Mouse (Mus musculus): ENCODE results near the gene Mapk8ip3. TPM values are rescaled to one million over a fixed set of nuclear protein-coding genes. Genes with fewer than 3 reads are reported as not detected.

The Mapk8ip3 gene
- polyA plus RNA-seq, 1 experiment, result 51.7 TPM

GRCm38 (mm10) chr17:24848600-24849031 lies 88.2 kb downstream of the Mapk8ip3 start:
- TF ChIP-seq CTCF (IDR thresholded peaks at IDR 0.05; ENCODE audit: extremely low read depth, insufficient read length, insufficient replicate concordance, low read depth, low read length) (no peak), POLR2A (IDR thresholded peaks at IDR 0.05; ENCODE audit: low read depth, low read length) (no peak)
- peak overlapping the region; percentile 2; the same call in 1 of the 2 replicates for H3K4me3 ChIP-seq (ENCODE audit: low read depth, low read length)
- peaks cover 13% of the 10 kb centered on the region; the same call in 1 of the 2 replicates for H3K4me1 ChIP-seq (ENCODE audit: control insufficient read depth, insufficient read depth, insufficient read length, low read length)
- peaks cover 12% of the 10 kb centered on the region for H3K36me3 ChIP-seq (ENCODE audit: control insufficient read depth, insufficient read depth, low read length)
- H3K27me3 ChIP-seq (ENCODE audit: control insufficient read depth, insufficient read depth, low read length), result no peaks in the 10 kb centered on the region
- peak overlapping the region; percentile 96 for H3K27ac ChIP-seq (ENCODE audit: insufficient read depth, low read depth, low read length)

- H3K27ac ChIP-seq (ENCODE audit: insufficient read depth, low read depth, low read length), result peak overlapping the region; percentile 59; the same call in 1 of the 2 replicates
- H3K4me3 ChIP-seq (ENCODE audit: low read depth, low read length), result no peak overlapping the region
- TF ChIP-seq CTCF (IDR thresholded peaks at IDR 0.05; ENCODE audit: extremely low read depth, insufficient read length, insufficient replicate concordance, low read depth, low read length), result no peak
- no peak for TF ChIP-seq POLR2A (IDR thresholded peaks at IDR 0.05; ENCODE audit: low read depth, low read length)
- WGBS, result 29% methylated on average over 1 of the region's 1 CpGs
- no peaks in the 10 kb centered on the region for H3K27me3 ChIP-seq (ENCODE audit: control insufficient read depth, insufficient read depth, low read length)
- peaks cover 14% of the 10 kb centered on the region; the same call in 1 of the 2 replicates for H3K4me1 ChIP-seq (ENCODE audit: control insufficient read depth, insufficient read depth, insufficient read length, low read length)
- H3K36me3 ChIP-seq (ENCODE audit: control insufficient read depth, insufficient read depth, low read length), result 0 out of 2 replicates have a peak, but pooled peaks cover 1% of the 10 kb centered on the region
Observed at GRCm38 (mm10) chr17:24847386-24847785, 89.4 kb downstream of the Mapk8ip3 start.

- H3K27ac ChIP-seq (ENCODE audit: insufficient read depth, low read depth, low read length), result peak overlapping the region; percentile 82
- peaks cover 12% of the 10 kb centered on the region; the same call in 1 of the 2 replicates for H3K4me1 ChIP-seq (ENCODE audit: control insufficient read depth, insufficient read depth, insufficient read length, low read length)
- H3K27me3 ChIP-seq (ENCODE audit: control insufficient read depth, insufficient read depth, low read length), result no peaks in the 10 kb centered on the region
- H3K36me3 ChIP-seq (ENCODE audit: control insufficient read depth, insufficient read depth, low read length), result 0 out of 2 replicates have a peak, but pooled peaks cover 1% of the 10 kb centered on the region
- H3K4me3 ChIP-seq (ENCODE audit: low read depth, low read length), result peak overlapping the region; percentile 29
- no peak for TF ChIP-seq CTCF (IDR thresholded peaks at IDR 0.05; ENCODE audit: extremely low read depth, insufficient read length, insufficient replicate concordance, low read depth, low read length)
- TF ChIP-seq POLR2A (IDR thresholded peaks at IDR 0.05; ENCODE audit: low read depth, low read length), result peak; percentile 18; the same call in 1 of the 2 replicates
- 28% methylated on average over 9 of the region's 9 CpGs for WGBS
Observed at GRCm38 (mm10) chr17:24844525-24844924, 92.3 kb downstream of the Mapk8ip3 start.

- Histone ChIP-seq H3K27me3 (ENCODE audit: control insufficient read depth, insufficient read depth, low read length) (no peaks in the 10 kb centered on the region), H3K27ac (ENCODE audit: insufficient read depth, low read depth, low read length) (no peak overlapping the region), H3K4me1 (ENCODE audit: control insufficient read depth, insufficient read depth, insufficient read length, low read length) (peaks cover 12% of the 10 kb centered on the region; the same call in 1 of the 2 replicates), H3K4me3 (ENCODE audit: low read depth, low read length) (no peak overlapping the region), H3K36me3 (ENCODE audit: control insufficient read depth, insufficient read depth, low read length) (0 out of 2 replicates have a peak, but pooled peaks cover 1% of the 10 kb centered on the region)
- WGBS, result 71% methylated on average over 2 of the region's 2 CpGs
- TF ChIP-seq POLR2A (IDR thresholded peaks at IDR 0.05; ENCODE audit: low read depth, low read length) (no peak), CTCF (IDR thresholded peaks at IDR 0.05; ENCODE audit: extremely low read depth, insufficient read length, insufficient replicate concordance, low read depth, low read length) (peak; percentile 46; the same call in 1 of the 2 replicates)
Observed at GRCm38 (mm10) chr17:24842631-24843030, 94.1 kb downstream of the Mapk8ip3 start.

Other genes with a start within 250 kb of the Mapk8ip3 start
- gene Syngr3, start 247.0 kb downstream of the Mapk8ip3 start, polyA plus RNA-seq (2012; rRNA removed), result 1.2 and 1.3 TPM in 2 replicates
- 22.8 and 35.9 TPM in 2 replicates for gene Gfer, start 240.8 kb downstream of the Mapk8ip3 start, polyA plus RNA-seq (2012; rRNA removed)
- gene Noxo1, start 240.7 kb downstream of the Mapk8ip3 start, polyA plus RNA-seq (2012; rRNA removed), result 57.7 and 115 TPM in 2 replicates
- 26.0 and 49.6 TPM in 2 replicates for gene Tbl3, start 229.3 kb downstream of the Mapk8ip3 start, polyA plus RNA-seq (2012; rRNA removed)
- 0.19 TPM in 1 of 2 replicates, not detected in the other for gene Rnf151, start 218.9 kb downstream of the Mapk8ip3 start, polyA plus RNA-seq (2012; rRNA removed)
- gene Rps2, start 218.9 kb downstream of the Mapk8ip3 start, polyA plus RNA-seq (2012; rRNA removed), result 1,627 and 2,207 TPM in 2 replicates
- 384 and 403 TPM in 2 replicates for gene Ndufb10, start 212.5 kb downstream of the Mapk8ip3 start, polyA plus RNA-seq (2012; rRNA removed)
- gene Rpl3l, start 209.2 kb downstream of the Mapk8ip3 start, polyA plus RNA-seq (2012; rRNA removed), result 0.11 and 0.19 TPM in 2 replicates
- 29.5 and 54.2 TPM in 2 replicates for gene Msrb1, start 200.3 kb downstream of the Mapk8ip3 start, polyA plus RNA-seq (2012; rRNA removed)
- 1.7 and 2.8 TPM in 2 replicates for gene Hs3st6, start 184.0 kb downstream of the Mapk8ip3 start, polyA plus RNA-seq (2012; rRNA removed)
- not detected in 2 replicates for gene Meiob, start 132.7 kb downstream of the Mapk8ip3 start, polyA plus RNA-seq (2012; rRNA removed)
- 352 and 372 TPM in 2 replicates for gene Hagh, start 96.8 kb downstream of the Mapk8ip3 start, polyA plus RNA-seq (2012; rRNA removed)
- 65.2 and 108 TPM in 2 replicates for gene Fahd1, start 86.6 kb downstream of the Mapk8ip3 start, polyA plus RNA-seq (2012; rRNA removed)
- gene Igfals, start 71.0 kb downstream of the Mapk8ip3 start, polyA plus RNA-seq (2012; rRNA removed), result 0.42 and 1.4 TPM in 2 replicates
- 33.0 and 39.9 TPM in 2 replicates for gene Nubp2, start 50.6 kb downstream of the Mapk8ip3 start, polyA plus RNA-seq (2012; rRNA removed)
- gene Spsb3, start 50.3 kb downstream of the Mapk8ip3 start, polyA plus RNA-seq (2012; rRNA removed), result 51.5 and 88.1 TPM in 2 replicates
- 20.3 and 21.0 TPM in 2 replicates for gene Eme2, start 41.9 kb downstream of the Mapk8ip3 start, polyA plus RNA-seq (2012; rRNA removed)
- gene Mrps34, start 41.9 kb downstream of the Mapk8ip3 start, polyA plus RNA-seq (2012; rRNA removed), result 244 and 319 TPM in 2 replicates
- 29.4 and 52.4 TPM in 2 replicates for gene Nme3, start 40.5 kb downstream of the Mapk8ip3 start, polyA plus RNA-seq (2012; rRNA removed)
- gene Jpt2, start 23.7 kb upstream of the Mapk8ip3 start, polyA plus RNA-seq (2012; rRNA removed), result 13.3 and 18.2 TPM in 2 replicates
- gene Cramp1l, start 78.8 kb upstream of the Mapk8ip3 start, polyA plus RNA-seq (2012; rRNA removed), result 5.8 and 10.0 TPM in 2 replicates
- gene Ift140, start 79.1 kb upstream of the Mapk8ip3 start, polyA plus RNA-seq (2012; rRNA removed), result 4.2 and 8.4 TPM in 2 replicates
- gene Tmem204, start 146.6 kb upstream of the Mapk8ip3 start, polyA plus RNA-seq (2012; rRNA removed), result 9.7 and 17.7 TPM in 2 replicates
- 7.3 and 8.9 TPM in 2 replicates for gene Telo2, start 179.0 kb upstream of the Mapk8ip3 start, polyA plus RNA-seq (2012; rRNA removed)
- gene Ptx4, start 183.8 kb upstream of the Mapk8ip3 start, polyA plus RNA-seq (2012; rRNA removed), result 0.10 TPM in 1 of 2 replicates, not detected in the other
- 9.5 and 15.9 TPM in 2 replicates for gene Clcn7, start 196.4 kb upstream of the Mapk8ip3 start, polyA plus RNA-seq (2012; rRNA removed)
- gene Ccdc154, start 225.5 kb upstream of the Mapk8ip3 start, polyA plus RNA-seq (2012; rRNA removed), result 0.06 TPM in 1 of 2 replicates, not detected in the other
- 0.33 and 0.46 TPM in 2 replicates for gene Gm38655, start 238.5 kb upstream of the Mapk8ip3 start, polyA plus RNA-seq (2012; rRNA removed)
- 5.4 and 6.3 TPM in 2 replicates for gene BC003965, start 247.6 kb upstream of the Mapk8ip3 start, polyA plus RNA-seq (2012; rRNA removed)

Data from small intestine, adult 2 months (tissue).